Mouse (Mus musculus) heart, postnatal 4 days (tissue): ENCODE data around the gene 1110032A03Rik. TPM values are rescaled to one million over a fixed set of nuclear protein-coding genes. Genes with fewer than 3 reads are reported as not detected.

Experiments
- DNase-seq: peaks from one replicate; pipeline ENCODE4 v3.0.0; 2021
- total RNA-seq, 2 experiments: library from RNA; stranded (reverse); gene quantifications; 2 replicates each; pipeline ENCODE4 v1.2.3; 2021

Gene 1110032A03Rik
- total RNA-seq, 2 experiments from 2014 or later, result 10.3 to 11.2 TPM

DNA sequence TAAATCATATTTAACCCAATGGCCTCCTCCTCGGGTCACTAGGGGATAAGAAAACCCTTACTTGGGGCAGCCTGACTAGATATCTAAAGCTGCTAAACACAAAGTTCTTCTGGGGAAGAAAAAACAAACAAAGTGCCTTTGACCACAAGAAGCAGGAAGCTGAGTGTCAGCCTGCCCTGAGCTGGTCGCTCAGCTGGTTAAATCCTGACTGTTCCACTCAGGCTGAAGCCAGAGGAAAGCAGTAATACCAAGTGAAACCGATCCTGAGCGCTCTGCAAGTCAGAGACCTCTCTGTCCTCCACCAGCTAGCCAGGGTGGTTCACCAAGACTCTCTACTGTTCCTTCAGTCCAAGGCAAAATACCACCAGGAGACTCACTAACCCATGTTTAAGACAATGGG lies 45.7 kb downstream of the 1110032A03Rik start:
- no peak for DNase-seq

DNA sequence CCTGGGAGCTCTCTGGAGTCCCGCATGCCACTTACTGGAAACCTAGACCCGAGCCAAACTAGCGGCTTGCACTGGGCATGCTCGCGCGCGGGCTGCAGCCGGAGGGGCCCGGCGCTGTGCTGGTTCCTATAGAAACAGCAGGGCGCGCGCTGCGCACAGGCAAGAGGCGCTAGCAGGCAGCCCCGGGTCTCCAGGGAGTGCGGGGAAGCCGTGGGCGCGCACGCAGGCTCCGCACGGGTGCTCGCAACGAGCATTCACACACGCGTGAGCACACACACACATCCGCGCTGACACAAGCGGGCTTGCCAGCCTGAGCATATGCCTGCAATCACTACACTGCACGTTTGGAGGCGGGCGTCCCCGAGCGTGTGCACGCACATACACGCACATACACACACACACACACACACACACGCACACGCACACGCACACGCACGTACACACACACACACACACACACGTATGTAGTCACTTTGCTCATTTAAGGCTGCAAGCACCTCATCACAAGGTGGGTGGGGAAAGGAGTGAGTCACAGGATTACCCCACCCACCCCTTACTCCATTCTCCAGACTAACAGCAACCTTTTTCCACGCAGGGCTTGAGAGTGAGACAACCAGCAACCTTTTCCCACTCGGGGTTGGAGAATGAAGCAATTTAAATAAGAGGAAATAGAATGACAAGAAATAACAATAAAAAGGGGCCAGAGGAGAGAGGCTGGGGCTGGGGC lies 47.2 kb downstream of the 1110032A03Rik start:
- DNase-seq, result peak; percentile 80

DNA sequence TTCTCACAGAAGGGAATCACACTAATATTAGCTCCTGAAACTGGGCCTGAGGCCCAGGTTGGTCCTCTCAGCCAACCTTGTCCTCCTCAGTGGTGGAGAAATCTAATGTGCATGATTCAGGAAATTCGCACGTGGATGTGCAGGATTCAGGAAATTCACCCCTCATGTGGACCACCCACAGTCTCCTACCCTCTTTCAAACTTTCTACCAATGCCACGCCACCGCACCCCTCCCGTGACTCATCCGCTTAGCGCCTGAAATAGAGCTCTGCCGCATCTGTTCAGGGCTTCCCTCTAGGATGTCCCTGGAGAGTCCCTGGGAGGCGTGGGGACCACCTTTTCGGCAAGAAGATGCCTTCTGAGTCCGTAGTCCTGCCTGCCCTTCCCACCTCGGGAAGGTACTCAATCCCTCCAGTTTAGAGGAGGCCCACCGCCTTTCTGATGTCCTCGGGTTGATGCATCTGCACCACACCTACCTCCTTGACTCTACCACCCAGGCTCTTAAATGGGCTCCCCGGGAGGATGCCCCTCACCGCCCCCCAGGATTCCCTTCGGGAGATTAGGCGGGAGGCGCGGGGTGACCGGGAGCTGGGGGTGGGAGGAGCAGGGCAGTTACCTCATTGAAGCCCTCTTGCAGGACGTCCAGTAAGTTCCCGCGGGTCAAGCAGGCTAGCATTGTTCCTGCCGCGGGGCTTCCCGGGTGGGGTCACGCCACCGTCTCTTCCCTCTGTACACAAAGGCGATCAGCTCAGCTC lies 48.0 kb downstream of the 1110032A03Rik start:
- DNase-seq, result peak; percentile 35

DNA sequence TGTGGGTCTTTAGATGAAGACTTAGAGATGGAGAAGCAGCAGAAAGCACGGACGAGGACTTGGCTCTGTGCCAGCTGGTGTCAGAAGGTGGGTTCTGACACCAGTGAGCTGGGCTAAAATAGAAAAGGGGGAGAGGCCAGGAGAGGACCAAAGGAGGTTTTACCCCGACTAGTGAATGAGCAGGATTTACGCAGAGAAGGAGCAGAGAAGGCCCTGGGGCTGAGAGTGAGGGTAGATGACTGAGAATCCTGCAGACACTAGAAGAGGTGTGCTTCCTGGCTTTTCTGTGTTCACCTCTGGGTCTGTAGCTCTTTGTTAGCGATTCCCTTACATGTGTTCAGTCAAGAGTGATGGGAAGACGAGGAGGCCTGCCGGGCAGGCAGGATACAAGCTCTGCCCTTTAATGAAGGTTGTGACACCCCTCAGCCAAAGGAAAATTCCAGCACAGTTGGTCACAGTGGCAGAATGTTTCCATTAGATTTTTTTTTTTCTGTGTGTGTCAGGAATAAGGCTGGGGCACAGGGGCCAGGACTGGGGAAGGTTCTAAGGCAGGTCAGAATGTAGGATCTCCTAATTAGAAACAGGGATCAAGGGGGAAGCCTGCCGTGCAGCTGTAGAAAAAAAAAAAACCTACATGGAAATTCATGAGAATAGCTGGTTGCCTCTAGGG lies 49.3 kb downstream of the 1110032A03Rik start:
- peak; percentile 18 for DNase-seq

DNA sequence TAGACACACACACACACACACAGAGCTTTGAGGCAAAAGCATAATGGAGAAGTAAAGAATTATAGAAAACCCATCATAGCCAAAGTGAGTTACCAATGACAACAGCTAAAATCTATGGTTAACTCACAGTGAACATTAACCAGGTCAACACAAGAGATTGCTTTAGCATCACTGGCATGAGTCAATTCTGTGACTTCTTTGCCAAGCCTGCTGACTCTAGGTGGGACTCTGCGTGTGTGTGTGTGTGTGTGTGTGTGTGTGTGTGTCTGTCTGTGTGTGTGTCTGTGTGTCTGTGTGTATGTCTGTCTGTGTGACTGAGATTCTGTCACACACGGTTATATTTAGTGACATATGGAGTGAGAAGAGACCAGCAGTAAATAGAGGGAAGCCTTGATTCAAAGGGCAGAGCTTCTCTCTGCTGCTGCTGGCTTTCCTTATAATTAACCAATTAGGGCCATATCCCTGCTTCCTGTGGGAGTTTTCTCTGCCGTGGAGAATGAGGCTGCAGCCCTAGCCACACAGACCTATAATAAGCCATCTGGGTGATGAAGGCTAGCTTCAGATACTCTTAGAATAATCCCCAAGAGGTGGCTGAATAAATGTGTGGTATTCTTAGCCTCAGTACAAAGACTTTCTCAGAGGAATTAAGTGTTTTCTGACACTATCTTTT lies 50.5 kb downstream of the 1110032A03Rik start:
- no peak for DNase-seq

DNA sequence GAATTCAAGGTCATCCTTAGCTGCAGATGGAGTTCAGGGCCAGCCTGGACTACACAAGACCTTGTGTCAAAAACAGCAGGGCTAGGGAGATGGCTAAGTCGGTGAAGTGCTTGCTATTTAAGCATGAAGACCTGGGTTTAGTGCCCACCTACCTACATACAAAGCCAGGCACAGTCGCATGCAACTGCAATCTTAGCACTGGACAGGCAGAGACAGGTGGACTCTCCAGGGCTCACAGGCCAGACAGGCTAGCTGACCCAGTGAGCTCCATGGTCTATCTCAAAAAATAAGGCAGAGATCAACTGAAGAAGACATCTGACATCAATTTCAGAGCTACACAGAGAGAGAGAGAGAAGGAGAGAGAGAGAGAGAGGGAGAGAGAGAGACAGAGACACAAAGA lies 51.2 kb downstream of the 1110032A03Rik start:
- DNase-seq, result no peak

DNA sequence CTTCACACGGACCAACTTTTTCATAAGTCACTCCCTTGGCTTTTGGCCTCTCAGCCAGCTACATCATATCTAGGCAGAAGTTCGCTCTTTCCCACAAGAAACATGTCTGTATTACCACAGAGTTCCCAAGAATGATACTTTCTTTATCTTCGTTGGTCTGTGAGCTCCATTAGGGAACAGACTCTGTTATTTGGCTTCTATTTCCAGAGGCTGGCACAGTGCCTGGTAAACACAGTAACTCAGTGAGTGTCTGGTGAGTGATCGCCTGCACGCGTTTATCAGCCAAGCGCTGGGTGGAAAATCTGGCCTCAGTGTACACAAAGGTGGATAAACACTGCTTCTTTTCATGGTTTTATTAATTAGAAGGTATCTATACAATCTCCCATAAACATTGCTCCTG lies 51.9 kb downstream of the 1110032A03Rik start:
- peak; percentile 92 for DNase-seq

DNA sequence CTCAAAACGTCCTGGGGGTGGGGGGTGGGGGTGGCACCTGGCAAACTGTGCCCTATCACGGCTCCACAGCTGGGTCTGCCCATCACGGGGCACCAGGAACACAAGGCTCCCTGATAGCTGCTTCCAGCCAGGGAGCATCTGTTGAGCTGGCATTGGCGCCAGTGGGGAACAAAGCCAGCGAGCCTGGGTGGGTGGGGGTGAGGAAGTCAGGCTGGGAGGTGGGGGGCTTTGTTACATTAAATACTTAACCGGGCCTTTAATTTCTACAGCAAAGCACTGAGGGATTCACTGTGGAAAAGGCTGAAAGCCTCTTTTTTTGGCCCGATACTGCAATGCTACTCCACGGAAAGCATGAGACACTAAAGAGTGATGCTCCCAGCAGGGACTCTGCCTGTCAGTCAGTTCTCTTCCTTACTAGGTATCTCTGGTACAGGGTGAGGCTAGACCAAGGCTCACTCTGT lies 52.8 kb downstream of the 1110032A03Rik start:
- peak; percentile 63 for DNase-seq

DNA sequence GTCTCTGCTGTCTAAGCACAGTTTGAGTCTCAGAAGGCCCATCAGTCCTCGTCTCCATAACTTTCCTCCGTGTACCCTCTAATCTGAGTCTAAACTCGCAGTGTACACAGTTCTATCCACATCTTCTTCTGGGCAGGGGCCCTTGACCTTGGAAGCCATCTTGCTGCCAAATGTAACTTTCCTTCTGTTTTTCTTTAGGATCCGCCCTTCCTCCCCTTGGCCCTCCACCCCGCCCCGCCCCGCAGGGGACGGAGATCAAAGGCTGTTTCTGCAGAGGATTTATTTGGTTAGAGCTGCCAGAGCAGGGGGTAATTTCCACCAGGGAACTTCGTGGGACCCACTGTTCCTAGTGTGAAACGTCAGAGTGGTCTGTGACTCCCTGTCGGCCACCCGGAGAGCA lies 54.3 kb downstream of the 1110032A03Rik start:
- DNase-seq, result peak; percentile 17

DNA sequence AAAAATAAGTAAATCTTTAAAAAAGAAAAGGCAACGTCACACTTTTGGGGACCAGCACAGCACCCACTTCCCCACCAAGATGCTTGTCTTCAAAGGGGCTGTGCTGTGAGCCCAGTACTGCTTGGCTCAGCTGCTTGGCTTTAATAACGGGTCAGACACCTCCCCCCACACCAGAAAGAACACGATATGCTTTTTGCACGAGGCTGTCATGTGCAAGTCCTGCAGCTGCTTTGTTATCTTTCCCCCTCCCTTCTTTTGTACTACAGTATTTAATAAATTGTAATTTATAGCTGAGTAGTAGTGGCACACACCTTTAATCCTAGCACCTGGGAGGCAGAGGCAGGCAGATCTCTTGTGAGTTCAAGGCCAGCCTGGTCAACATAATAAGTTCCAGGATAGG lies 56.4 kb downstream of the 1110032A03Rik start:
- DNase-seq, result no peak

DNA sequence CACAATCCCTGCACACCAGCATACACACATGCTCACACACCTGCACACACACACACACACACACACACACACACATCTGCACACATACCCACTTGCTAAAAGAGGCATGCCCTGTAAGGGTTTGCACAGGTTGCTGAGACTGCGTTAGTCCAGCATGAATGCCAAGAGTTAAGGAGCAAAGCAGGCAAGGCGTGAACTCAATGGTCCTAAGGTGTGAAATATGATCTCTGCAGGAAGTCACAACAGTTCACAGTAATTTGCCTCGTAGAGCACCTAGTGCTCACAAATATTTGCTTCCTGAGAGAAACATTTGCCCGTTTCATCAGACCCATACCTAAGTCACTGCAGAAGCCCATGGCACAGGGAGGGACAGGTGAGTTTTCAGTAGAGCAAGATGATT lies 61.1 kb downstream of the 1110032A03Rik start:
- DNase-seq, result no peak

Other genes with a start within 250 kb of the 1110032A03Rik start
- gene Pts, start 246.8 kb downstream of the 1110032A03Rik start, total RNA-seq, result 10 to 100 TPM; 27.7 to 36.5 TPM
- gene Il18, start 220.7 kb downstream of the 1110032A03Rik start, total RNA-seq, result 1 to 10 TPM; 1.3 to 2.0 TPM
- gene Bco2, start 220.3 kb downstream of the 1110032A03Rik start, total RNA-seq, result under 1 TPM; 0.12 to 0.20 TPM
- gene Tex12, start 214.2 kb downstream of the 1110032A03Rik start, total RNA-seq, result not detected
- 100 to 1,000 TPM; 664 to 695 TPM for gene Sdhd, start 171.7 kb downstream of the 1110032A03Rik start, total RNA-seq
- 100 to 1,000 TPM; 196 to 216 TPM for gene Timm8b, start 171.6 kb downstream of the 1110032A03Rik start, total RNA-seq
- gene Pih1d2, start 158.2 kb downstream of the 1110032A03Rik start, total RNA-seq, result under 1 TPM; 0.59 to 0.69 TPM
- 10 to 100 TPM; 19.0 to 20.3 TPM for gene Nkapd1, start 158.1 kb downstream of the 1110032A03Rik start, total RNA-seq
- gene Dlat, start 115.7 kb downstream of the 1110032A03Rik start, total RNA-seq, result 100 to 1,000 TPM; 278 to 283 TPM
- gene Dixdc1, start 36.0 kb downstream of the 1110032A03Rik start, total RNA-seq, result 10 to 100 TPM in 1 of 2 experiments, 1 to 10 TPM in 1; 9.9 to 10.1 TPM
- gene 2310030G06Rik, start 29.0 kb downstream of the 1110032A03Rik start, total RNA-seq, result 1 to 10 TPM; 5.2 to 6.3 TPM
- 1,000 to 10,000 TPM; 1,184 to 1,197 TPM for gene Cryab, start 24.2 kb downstream of the 1110032A03Rik start, total RNA-seq
- gene Hspb2, start 23.2 kb downstream of the 1110032A03Rik start, total RNA-seq, result 100 to 1,000 TPM; 130 to 150 TPM
- gene Fdxacb1, start 7.3 kb downstream of the 1110032A03Rik start, total RNA-seq, result 1 to 10 TPM; 6.0 to 7.1 TPM
- gene Alg9, start 501 bp downstream of the 1110032A03Rik start, total RNA-seq, result 10 to 100 TPM; 14.2 to 14.8 TPM
- 10 to 100 TPM; 24.0 to 29.8 TPM for gene Ppp2r1b, start 69.8 kb upstream of the 1110032A03Rik start, total RNA-seq
- gene Sik2, start 233.6 kb upstream of the 1110032A03Rik start, total RNA-seq, result 10 to 100 TPM; 30.8 to 30.9 TPM